Mouse (Mus musculus) forebrain, embryonic 11.5 days (tissue): ENCODE measurements around the gene Ap1b1. TPM values are rescaled to one million over a fixed set of nuclear protein-coding genes. Genes with fewer than 3 reads are reported as not detected.

ENCODE experiments used
- ATAC-seq: fragments of 200-750 bp; cut with Nextera tagmentation; replicated peaks from 2 replicates; pipeline ENCODE4 v1.8.0; 2017; ENCODE audit warnings: moderate TSS enrichment; ENCODE audit not compliant: low FRiP score
- DNase-seq: peaks from one replicate; pipeline ENCODE4 v3.0.0-alpha.2; 2017; ENCODE audit warnings: low spot score
- H3K27ac ChIP-seq: fragments of 300-500 bp; sonication (generic); 2 replicates; pipeline ENCODE4 v1.5.1; 2014; ENCODE audit warnings: low read depth, low read length
- H3K27me3 ChIP-seq: fragments of 300-500 bp; sonication (generic); 2 replicates; pipeline ENCODE4 v1.6.1; 2014; ENCODE audit warnings: mild to moderate bottlenecking, low read length, mixed read lengths; ENCODE audit not compliant: control insufficient read depth, insufficient read depth
- H3K36me3 ChIP-seq: fragments of 300-500 bp; sonication (generic); 2 replicates; pipeline ENCODE4 v1.6.1; 2014; ENCODE audit warnings: mild to moderate bottlenecking, low read length, moderate library complexity, mixed read lengths; ENCODE audit not compliant: control insufficient read depth, insufficient read depth
- H3K4me1 ChIP-seq: fragments of 300-500 bp; sonication (generic); replicated peaks from 2 replicates; pipeline ENCODE4 v1.6.1; 2014; ENCODE audit warnings: low read length, mixed read lengths; ENCODE audit not compliant: control insufficient read depth, insufficient read depth
- H3K4me2 ChIP-seq: fragments of 300-500 bp; sonication (generic); 2 replicates; pipeline ENCODE4 v1.6.1; 2014; ENCODE audit warnings: low read depth, mild to moderate bottlenecking, low read length, moderate library complexity, mixed read lengths; ENCODE audit not compliant: severe bottlenecking
- H3K4me3 ChIP-seq: fragments of 300-500 bp; sonication (generic); 2 replicates; pipeline ENCODE4 v1.5.1; 2014; ENCODE audit warnings: low read depth, low read length
- H3K9ac ChIP-seq: fragments of 300-500 bp; sonication (generic); 2 replicates; pipeline ENCODE4 v1.6.1; 2014; ENCODE audit warnings: low read length
- H3K9me3 ChIP-seq: fragments of 300-500 bp; sonication (generic); 2 replicates; pipeline ENCODE4 v1.6.1; 2016; ENCODE audit warnings: low read length, mixed read lengths; ENCODE audit not compliant: control insufficient read depth
- WGBS: fragments of 180-500 bp; shearing (Covaris S2); extraction: QIAGEN DNeasy Blood & Tissue Kit; methylation state at CpG from one replicate; pipeline ENCODE4 v1.1.7; 2014; 5-methylcytosine and 5-hydroxymethylcytosine counted together
- polyA plus RNA-seq: library from polyadenylated mRNA; unstranded; fragments of >200 nt; fragmentation: Nextera tagmentation; extraction: Ambion mirVana; gene quantifications from 2 replicates; pipeline ENCODE4 v1.2.1, GENCODE M21; 2014

The Ap1b1 gene
- polyA plus RNA-seq, 1 experiment from 2014 or later, result 59.2 TPM

GRCm38 (mm10) chr11:5008867-5009266 is 22.2 kb downstream of the Ap1b1 start:
- Histone ChIP-seq H3K4me1 (no peaks in the 10 kb centered on the region), H3K36me3 (no peaks in the 10 kb centered on the region), H3K27me3 (no peaks in the 10 kb centered on the region), H3K4me2 (no peak overlapping the region), H3K27ac (no peak overlapping the region), H3K9me3 (no peaks in the 10 kb centered on the region), H3K4me3 (no peak overlapping the region), H3K9ac (no peak overlapping the region)
- WGBS, result 81% methylated on average over 3 of the region's 3 CpGs
- ATAC-seq (no peak), DNase-seq (no peak)

- Histone ChIP-seq H3K4me1 (no peaks in the 10 kb centered on the region), H3K9ac (no peak overlapping the region), H3K9me3 (no peaks in the 10 kb centered on the region), H3K4me2 (no peak overlapping the region), H3K36me3 (no peaks in the 10 kb centered on the region), H3K27ac (no peak overlapping the region), H3K4me3 (no peak overlapping the region), H3K27me3 (no peaks in the 10 kb centered on the region)
- ATAC-seq (no peak), DNase-seq (no peak)
- 91% methylated on average over 3 of the region's 3 CpGs for WGBS
Measured at GRCm38 (mm10) chr11:5009354-5010074, 22.9 kb downstream of the Ap1b1 start.

- H3K4me1 ChIP-seq, result no peaks in the 10 kb centered on the region
- no peak overlapping the region for H3K27ac ChIP-seq
- 75% methylated on average over 1 of the region's 1 CpGs for WGBS
- no peaks in the 10 kb centered on the region for H3K27me3 ChIP-seq
- no peaks in the 10 kb centered on the region for H3K36me3 ChIP-seq
- ATAC-seq (no peak), DNase-seq (no peak)
- no peak overlapping the region for H3K4me2 ChIP-seq
- H3K9ac ChIP-seq, result no peak overlapping the region
- no peak overlapping the region for H3K4me3 ChIP-seq
- no peaks in the 10 kb centered on the region for H3K9me3 ChIP-seq
Measured at GRCm38 (mm10) chr11:5010205-5010604, 23.6 kb downstream of the Ap1b1 start.

- H3K9ac ChIP-seq, result no peak overlapping the region
- H3K4me1 ChIP-seq, result no peaks in the 10 kb centered on the region
- no peaks in the 10 kb centered on the region for H3K27me3 ChIP-seq
- no peak overlapping the region for H3K4me3 ChIP-seq
- no peak overlapping the region for H3K4me2 ChIP-seq
- H3K27ac ChIP-seq, result no peak overlapping the region
- 96% methylated on average over 1 of the region's 1 CpGs for WGBS
- H3K36me3 ChIP-seq, result no peaks in the 10 kb centered on the region
- H3K9me3 ChIP-seq, result no peaks in the 10 kb centered on the region
- ATAC-seq (no peak), DNase-seq (no peak)
Measured at GRCm38 (mm10) chr11:5011480-5011879, 24.9 kb downstream of the Ap1b1 start.

- Histone ChIP-seq H3K27ac (no peak overlapping the region), H3K4me2 (no peak overlapping the region), H3K9me3 (no peaks in the 10 kb centered on the region), H3K4me3 (no peak overlapping the region), H3K27me3 (no peaks in the 10 kb centered on the region), H3K36me3 (no peaks in the 10 kb centered on the region), H3K9ac (no peak overlapping the region), H3K4me1 (no peaks in the 10 kb centered on the region)
- WGBS, result 92% methylated on average over 5 of the region's 5 CpGs
- ATAC-seq, result no peak
- DNase-seq, result no peak
Measured at GRCm38 (mm10) chr11:5012213-5012715, 25.6 kb downstream of the Ap1b1 start.

GRCm38 (mm10) chr11:5015720-5016119 is 29.1 kb downstream of the Ap1b1 start:
- Histone ChIP-seq H3K4me3 (no peak overlapping the region), H3K4me2 (no peak overlapping the region), H3K27me3 (no peaks in the 10 kb centered on the region), H3K27ac (no peak overlapping the region), H3K4me1 (no peaks in the 10 kb centered on the region), H3K9ac (no peak overlapping the region), H3K9me3 (no peaks in the 10 kb centered on the region), H3K36me3 (peaks cover 3% of the 10 kb centered on the region; the same call in 1 of the 2 replicates)
- WGBS, result 52% methylated on average over 2 of the region's 2 CpGs
- ATAC-seq, result no peak
- DNase-seq, result no peak

- no peak for ATAC-seq
- H3K27ac ChIP-seq, result no peak overlapping the region
- no peak overlapping the region for H3K4me3 ChIP-seq
- H3K27me3 ChIP-seq, result no peaks in the 10 kb centered on the region
- H3K9me3 ChIP-seq, result no peaks in the 10 kb centered on the region
- DNase-seq, result no peak
- H3K4me2 ChIP-seq, result no peak overlapping the region
- H3K4me1 ChIP-seq, result no peaks in the 10 kb centered on the region
- H3K36me3 ChIP-seq, result peaks cover 3% of the 10 kb centered on the region; the same call in 1 of the 2 replicates
- WGBS, result 86% methylated on average over 5 of the region's 5 CpGs
- H3K9ac ChIP-seq, result no peak overlapping the region
Measured at GRCm38 (mm10) chr11:5016286-5016685, 29.7 kb downstream of the Ap1b1 start.

GRCm38 (mm10) chr11:5017506-5017905 is 30.9 kb downstream of the Ap1b1 start:
- peaks cover 3% of the 10 kb centered on the region; the same call in 1 of the 2 replicates for H3K36me3 ChIP-seq
- ATAC-seq, result no peak

GRCm38 (mm10) chr11:5025108-5025507 is 38.5 kb downstream of the Ap1b1 start:
- WGBS, result 100% methylated on average over 1 of the region's 1 CpGs

More at GRCm38 (mm10) chr11:5017506-5017905, 30.9 kb downstream of the Ap1b1 start:
- Histone ChIP-seq H3K4me3 (no peak overlapping the region), H3K4me1 (no peaks in the 10 kb centered on the region), H3K27ac (no peak overlapping the region), H3K9ac (no peak overlapping the region), H3K9me3 (no peaks in the 10 kb centered on the region), H3K27me3 (no peaks in the 10 kb centered on the region), H3K4me2 (no peak overlapping the region)
- no peak for DNase-seq
- WGBS, result 73% methylated on average over 6 of the region's 6 CpGs

More at GRCm38 (mm10) chr11:5025108-5025507, 38.5 kb downstream of the Ap1b1 start:
- Histone ChIP-seq H3K4me1 (no peaks in the 10 kb centered on the region), H3K9me3 (no peaks in the 10 kb centered on the region), H3K9ac (no peak overlapping the region), H3K4me3 (no peak overlapping the region), H3K27me3 (no peaks in the 10 kb centered on the region), H3K36me3 (peaks cover 4% of the 10 kb centered on the region; the same call in 1 of the 2 replicates), H3K4me2 (no peak overlapping the region), H3K27ac (no peak overlapping the region)
- DNase-seq (no peak), ATAC-seq (no peak)
